Mouse (Mus musculus): Measurements from ENCODE around the gene Snx11. TPM values are rescaled to one million over a fixed set of nuclear protein-coding genes. Genes with fewer than 3 reads are reported as not detected.
"Not testable (repeated sequence)": the region's sequence is repeated elsewhere in the genome, so short reads cannot be mapped to it uniquely, and the experiment has no call there.

Snx11 gene
- polyA plus RNA-seq, 1 experiment from 2014 or later: 64.2 TPM

DNA sequence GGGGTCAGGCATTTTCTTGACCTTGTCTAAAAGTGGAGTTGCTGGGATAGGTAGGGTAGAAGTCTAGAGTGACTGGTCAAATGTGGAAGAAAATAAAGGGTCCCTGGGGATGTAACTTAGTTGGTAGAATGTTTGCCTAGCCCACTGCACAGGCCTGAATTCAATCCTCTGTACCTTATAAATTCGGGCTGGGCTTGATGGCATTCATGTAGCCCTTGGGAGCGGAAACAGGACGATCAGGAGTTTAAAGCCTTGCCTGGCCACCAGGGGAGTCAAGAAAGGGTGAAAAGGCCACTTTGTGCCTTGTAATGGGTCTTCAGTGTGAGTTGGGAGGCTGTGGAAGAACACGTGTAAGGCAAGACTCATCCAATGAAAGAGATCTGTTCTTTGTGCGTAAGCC lies 12.6 kb upstream of the Snx11 start:
- Histone ChIP-seq H3K4me3 (peak overlapping the region; percentile 93), H3K36me3 (no peaks in the 10 kb centered on the region), H3K27ac (replicated peaks) (no peak overlapping the region), H3K4me1 (replicated peaks) (peaks cover 43% of the 10 kb centered on the region), H3K9me3 (no peaks in the 10 kb centered on the region), H3K9ac (peak overlapping the region; percentile 68; the same call in 1 of the 2 replicates), H3K27me3 (no peaks in the 10 kb centered on the region), H3K4me2 (peak overlapping the region; percentile 81)
- 9% methylated on average over 5 of the region's 5 CpGs for WGBS
- ATAC-seq (ENCODE audit: low FRiP score, low read depth): no peak

DNA sequence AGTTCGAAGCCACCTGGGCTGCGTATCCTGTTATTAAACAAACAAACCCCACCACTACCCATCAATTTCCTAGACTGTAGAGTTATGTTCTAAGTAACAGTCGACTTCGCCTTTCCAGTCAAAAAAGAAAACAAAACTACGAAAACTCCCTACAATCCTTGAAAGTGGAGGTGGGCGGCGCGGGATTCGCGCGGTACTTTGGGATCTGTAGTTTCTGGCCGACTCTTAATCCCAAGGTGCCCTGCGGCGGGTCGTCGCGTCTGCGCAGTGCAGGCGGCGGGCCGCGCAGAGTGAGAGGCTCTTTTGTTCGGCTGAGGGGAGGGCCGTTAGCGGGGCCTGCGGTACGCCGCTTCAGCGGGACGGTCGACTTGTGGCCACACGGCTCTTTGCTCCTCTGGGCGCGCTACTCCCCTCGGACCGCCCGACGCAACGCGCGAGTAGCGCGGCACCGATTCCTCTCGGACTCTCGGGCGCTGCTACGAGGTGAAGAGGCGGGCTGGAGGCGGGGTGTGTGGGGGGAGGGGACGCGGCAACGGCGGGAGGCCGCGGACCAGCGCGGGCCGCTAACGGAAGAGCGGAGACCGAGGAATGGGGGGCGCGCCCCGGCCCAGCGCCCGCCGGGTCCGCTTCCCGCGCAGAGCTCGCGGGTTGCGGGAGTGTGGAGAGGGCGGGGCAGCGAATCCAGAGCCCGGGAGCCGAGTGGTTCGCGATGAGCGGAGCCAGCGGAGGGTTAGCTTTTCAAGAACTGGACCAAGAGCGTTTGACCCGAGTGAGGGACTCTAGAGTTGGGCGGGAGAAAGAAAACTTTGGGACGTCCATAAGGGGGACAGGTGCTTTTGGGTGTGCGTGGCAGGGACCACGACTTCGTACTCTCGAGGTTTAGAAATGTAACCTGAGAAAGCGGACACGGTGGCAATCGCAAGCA lies 11.8 kb upstream of the Snx11 start, which contains the start of gene Cbx1:
Gene Cbx1 (plus strand): TSS at position 257 of the 925 bp plus-strand sequence.
- peak within 1 kb of the TSS; percentile 81 for H3K4me2 ChIP-seq
- no peaks in the 10 kb centered on the region for H3K36me3 ChIP-seq
- 1% methylated on average over 92 of the region's 93 CpGs for WGBS
- peak within 1 kb of the TSS; percentile 93 for H3K4me3 ChIP-seq
- H3K27me3 ChIP-seq: no peaks in the 10 kb centered on the region
- peaks cover 43% of the 10 kb centered on the region for H3K4me1 ChIP-seq (replicated peaks)
- peak; percentile 98 for ATAC-seq (ENCODE audit: low FRiP score, low read depth)
- H3K9me3 ChIP-seq: no peaks in the 10 kb centered on the region
- peak within 1 kb of the TSS; percentile 93 for H3K27ac ChIP-seq (replicated peaks)
- H3K9ac ChIP-seq: peak within 1 kb of the TSS; percentile 68

DNA sequence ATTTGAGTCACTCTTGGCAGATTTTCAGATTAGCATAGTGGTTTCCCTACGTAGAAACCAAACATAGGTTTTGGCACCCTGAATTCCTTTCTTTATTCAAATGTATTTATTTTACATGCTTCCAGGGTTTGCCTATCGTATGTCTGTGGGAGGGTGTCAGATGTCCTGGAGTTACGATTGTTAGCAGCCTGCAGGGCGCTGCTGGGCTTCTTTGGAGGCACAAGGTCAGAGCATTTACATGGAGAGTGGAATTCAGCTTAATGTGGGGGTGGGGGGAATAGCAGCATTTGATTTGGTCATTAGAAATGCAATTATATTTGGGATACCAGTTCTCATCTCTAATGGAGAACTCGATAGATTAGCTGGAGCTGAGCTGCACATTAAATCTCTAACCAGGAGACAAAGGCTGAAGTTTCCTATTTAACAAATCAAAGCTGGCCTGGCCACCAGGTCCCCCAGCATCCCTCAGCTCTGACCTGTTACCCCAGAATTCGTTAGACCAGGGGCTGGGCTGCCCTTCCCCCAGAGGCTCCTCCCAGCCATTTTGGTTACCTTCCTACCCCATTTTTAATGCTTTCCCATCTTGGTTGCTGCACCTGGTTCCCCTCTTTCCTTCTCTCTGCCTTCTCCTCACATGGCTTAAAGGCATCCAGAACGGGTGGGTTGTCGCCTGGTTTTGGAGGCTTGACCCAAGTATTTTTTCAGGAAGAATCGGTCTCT lies 9.5 kb upstream of the Snx11 start:
- WGBS: 34% methylated on average over 9 of the region's 9 CpGs
- no peak overlapping the region for H3K27ac ChIP-seq (replicated peaks)
- no peaks in the 10 kb centered on the region for H3K9me3 ChIP-seq
- no peaks in the 10 kb centered on the region for H3K27me3 ChIP-seq
- no peaks in the 10 kb centered on the region for H3K36me3 ChIP-seq
- H3K4me2 ChIP-seq: no peak overlapping the region
- no peak overlapping the region for H3K9ac ChIP-seq
- peaks cover 22% of the 10 kb centered on the region for H3K4me1 ChIP-seq (replicated peaks)
- no peak for ATAC-seq (ENCODE audit: low FRiP score, low read depth)
- H3K4me3 ChIP-seq: no peak overlapping the region

DNA sequence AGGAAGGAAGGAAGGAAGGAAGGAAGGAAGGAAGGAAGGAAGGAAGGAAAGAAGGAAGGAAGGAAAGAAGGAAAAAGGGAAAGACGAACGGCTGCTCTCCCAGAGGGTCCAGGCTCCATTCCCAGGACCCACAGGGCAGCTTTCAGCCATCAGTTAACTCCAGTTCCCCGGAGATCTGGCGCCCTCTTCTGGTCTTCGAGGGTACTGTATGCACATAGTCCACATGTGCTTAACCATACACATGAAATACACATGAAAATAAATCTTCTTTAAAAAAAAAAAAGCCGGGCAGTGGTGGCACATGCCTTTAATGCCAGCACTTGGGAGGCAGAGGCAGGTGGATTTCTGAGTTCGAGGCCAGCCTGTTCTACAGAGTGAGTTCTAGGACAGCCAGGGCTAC lies 7.5 kb upstream of the Snx11 start:
- not testable (repeated sequence) for ATAC-seq (ENCODE audit: low FRiP score, low read depth); H3K4me1 ChIP-seq (replicated peaks); H3K27ac ChIP-seq (replicated peaks); H3K36me3 ChIP-seq; H3K4me3 ChIP-seq; H3K9ac ChIP-seq; H3K4me2 ChIP-seq; H3K27me3 ChIP-seq; H3K9me3 ChIP-seq
- whole genome bisulfite sequencing: 11% methylated on average over 7 of the region's 7 CpGs

DNA sequence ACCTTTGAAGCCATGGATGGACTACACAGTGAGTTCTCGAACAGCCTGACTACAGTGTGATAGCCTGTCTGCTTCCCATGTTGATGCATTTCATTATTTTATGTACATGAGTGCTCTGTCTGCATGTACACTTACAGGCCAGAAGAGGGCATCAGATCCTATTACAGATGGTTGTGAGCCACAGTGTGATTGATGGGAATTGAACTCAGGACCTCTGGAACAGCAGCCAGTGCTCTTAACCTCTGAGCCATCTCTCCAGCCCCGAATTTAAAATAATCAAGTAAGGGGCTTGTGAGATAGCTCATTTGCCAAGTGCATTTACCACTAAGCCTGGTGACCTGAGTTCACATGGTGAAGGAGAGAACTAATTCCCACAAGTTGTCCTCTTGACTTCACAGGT lies 4.1 kb upstream of the Snx11 start:
- WGBS: 73% methylated on average over 2 of the region's 2 CpGs
- H3K4me3 ChIP-seq: no peak overlapping the region

DNA sequence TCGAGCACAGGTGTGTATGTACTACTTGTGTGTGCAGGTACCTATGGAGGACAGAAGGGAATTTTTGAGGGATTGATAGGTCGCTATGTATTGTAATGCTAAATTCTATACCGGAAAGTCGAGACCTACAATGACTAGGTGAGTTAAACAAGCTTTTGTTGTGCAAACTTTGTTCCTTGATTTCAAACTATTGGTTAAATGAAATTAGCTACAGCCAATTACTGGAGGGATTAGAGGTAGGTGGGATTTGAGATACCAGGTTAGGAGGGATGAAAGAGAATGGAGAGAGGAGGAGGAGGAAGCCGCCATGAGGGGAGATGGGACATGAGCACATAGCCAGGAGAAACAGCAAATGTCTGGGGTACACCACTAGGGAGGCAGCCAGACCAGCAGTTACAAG lies 2.9 kb upstream of the Snx11 start:
- Histone ChIP-seq H3K4me2 (no peak overlapping the region), H3K36me3 (no peaks in the 10 kb centered on the region), H3K9me3 (no peaks in the 10 kb centered on the region), H3K27ac (replicated peaks) (no peak overlapping the region), H3K27me3 (no peaks in the 10 kb centered on the region), H3K4me1 (replicated peaks) (peaks cover 21% of the 10 kb centered on the region), H3K4me3 (no peak overlapping the region), H3K9ac (no peak overlapping the region)
- no peak for ATAC-seq (ENCODE audit: low FRiP score, low read depth)
- WGBS: 73% methylated on average over 5 of the region's 5 CpGs

More for the DNA sequence above, 4.1 kb upstream of the Snx11 start:
- no peak overlapping the region for H3K27ac ChIP-seq (replicated peaks)
- no peaks in the 10 kb centered on the region for H3K36me3 ChIP-seq
- H3K9ac ChIP-seq: no peak overlapping the region
- H3K4me1 ChIP-seq (replicated peaks): peaks cover 11% of the 10 kb centered on the region
- H3K4me2 ChIP-seq: no peak overlapping the region
- H3K27me3 ChIP-seq: no peaks in the 10 kb centered on the region
- no peaks in the 10 kb centered on the region for H3K9me3 ChIP-seq
- no peak for ATAC-seq (ENCODE audit: low FRiP score, low read depth)

DNA sequence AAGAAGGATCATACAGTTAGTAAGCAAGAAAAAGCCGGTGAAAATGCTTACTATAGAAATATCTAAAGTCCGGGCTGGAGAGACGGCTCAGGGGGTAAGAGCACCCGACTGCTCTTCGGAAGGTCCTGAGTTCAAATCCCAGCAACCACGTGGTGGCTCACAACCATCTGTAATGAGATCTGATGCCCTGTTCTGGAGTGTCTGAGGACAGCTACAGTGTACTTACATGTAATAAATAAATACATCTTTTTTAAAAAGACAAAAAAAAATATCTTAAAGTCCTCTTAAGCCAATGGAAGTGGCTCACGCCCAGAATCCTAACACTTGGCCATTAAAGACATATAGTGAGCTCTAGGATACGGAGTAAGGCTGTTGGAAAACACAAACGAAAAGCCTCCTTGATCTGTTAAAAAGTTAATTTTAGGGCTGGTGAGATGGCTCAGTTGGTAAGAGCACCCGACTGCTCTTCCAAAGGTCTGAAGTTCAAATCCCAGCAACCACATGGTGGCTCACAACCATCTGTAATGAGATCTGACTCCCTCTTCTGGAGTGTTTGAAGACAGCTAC lies 785 bp upstream of the Snx11 start:
- peak overlapping the region; percentile 77 for H3K4me2 ChIP-seq
- H3K4me1 ChIP-seq (replicated peaks): peaks cover 34% of the 10 kb centered on the region
- not testable (repeated sequence) for H3K9me3 ChIP-seq; H3K27me3 ChIP-seq; ATAC-seq (ENCODE audit: low FRiP score, low read depth); H3K36me3 ChIP-seq
- H3K27ac ChIP-seq (replicated peaks): peak overlapping the region; percentile 84
- H3K9ac ChIP-seq: peak overlapping the region; percentile 70
- WGBS: 73% methylated on average over 10 of the region's 10 CpGs
- H3K4me3 ChIP-seq: peak overlapping the region; percentile 73

DNA sequence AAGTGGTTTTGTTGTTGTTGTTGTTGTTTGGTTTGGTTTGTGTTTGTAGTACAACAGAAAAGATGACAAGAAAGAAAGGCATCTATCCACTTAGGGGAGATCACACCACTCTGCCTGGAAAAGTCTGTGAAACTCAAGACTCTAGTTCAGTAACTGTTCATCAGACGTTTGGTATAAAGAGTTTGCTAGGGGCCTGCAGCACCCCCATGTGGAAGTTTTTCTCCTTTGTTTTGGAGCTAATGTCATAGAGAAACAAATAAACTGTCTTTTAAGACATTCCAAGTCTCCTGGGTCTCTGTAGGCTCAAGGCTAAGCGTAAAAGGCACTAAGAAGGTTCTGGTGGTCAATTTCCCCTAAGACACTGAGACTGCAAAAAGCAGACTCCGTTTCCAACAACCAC lies 1.3 kb downstream of the Snx11 start:
- peak overlapping the region; percentile 70 for H3K9ac ChIP-seq

DNA sequence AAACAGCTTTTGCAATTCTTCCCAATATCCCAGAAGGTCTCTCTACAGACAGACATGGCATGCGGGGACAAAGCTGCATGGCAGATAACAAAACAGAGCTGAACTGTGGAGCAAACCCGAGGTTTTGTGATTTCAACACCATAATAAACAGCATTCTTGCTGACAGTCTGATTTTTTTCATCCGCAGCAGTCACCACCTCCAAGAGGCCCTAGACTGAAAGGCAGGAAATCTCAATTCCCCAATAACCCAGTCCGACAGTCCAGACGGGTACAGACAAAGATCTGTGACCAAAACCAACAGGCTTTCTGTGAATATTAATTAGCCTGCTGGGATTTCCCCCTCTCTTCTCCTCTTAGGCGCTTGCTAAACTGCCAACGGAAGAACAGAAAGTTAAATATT lies 1.7 kb downstream of the Snx11 start:
- H3K36me3 ChIP-seq: peaks cover 21% of the 10 kb centered on the region
- ATAC-seq (ENCODE audit: low FRiP score, low read depth): no peak
- peak overlapping the region; percentile 70; the same call in 1 of the 2 replicates for H3K9ac ChIP-seq
- H3K4me3 ChIP-seq: peak overlapping the region; percentile 73
- H3K27ac ChIP-seq (replicated peaks): peak overlapping the region; percentile 84
- peak overlapping the region; percentile 77 for H3K4me2 ChIP-seq
- H3K4me1 ChIP-seq (replicated peaks): peaks cover 34% of the 10 kb centered on the region
- no peaks in the 10 kb centered on the region for H3K27me3 ChIP-seq
- H3K9me3 ChIP-seq: no peaks in the 10 kb centered on the region
- WGBS: 61% methylated on average over 7 of the region's 7 CpGs

More for the DNA sequence above, 1.3 kb downstream of the Snx11 start:
- H3K4me3 ChIP-seq: peak overlapping the region; percentile 73
- peaks cover 34% of the 10 kb centered on the region for H3K4me1 ChIP-seq (replicated peaks)
- peak overlapping the region; percentile 84 for H3K27ac ChIP-seq (replicated peaks)
- H3K9me3 ChIP-seq: no peaks in the 10 kb centered on the region
- no peak for ATAC-seq (ENCODE audit: low FRiP score, low read depth)
- no peaks in the 10 kb centered on the region for H3K27me3 ChIP-seq
- H3K4me2 ChIP-seq: peak overlapping the region; percentile 77
- 38% methylated on average over 3 of the region's 3 CpGs for WGBS
- peaks cover 17% of the 10 kb centered on the region for H3K36me3 ChIP-seq

DNA sequence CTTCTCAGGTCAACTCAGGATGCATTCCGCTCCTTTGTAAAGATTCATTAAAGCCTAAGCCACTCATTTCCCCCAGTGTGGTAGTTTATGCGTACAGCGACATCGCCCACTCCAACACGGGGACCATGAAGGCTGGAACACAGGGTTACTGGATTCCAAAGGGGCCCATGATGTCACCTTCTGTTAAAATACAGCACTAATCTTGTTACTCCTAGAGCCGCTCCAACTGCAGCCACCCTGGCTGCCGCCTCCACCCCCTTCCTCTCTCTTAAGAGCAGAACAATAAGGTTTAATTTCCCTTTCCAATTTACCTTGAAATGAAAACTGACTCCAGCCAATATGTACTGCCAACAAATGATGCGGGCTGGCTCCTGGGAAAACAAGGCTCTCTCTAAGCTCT lies 2.3 kb downstream of the Snx11 start:
- Histone ChIP-seq H3K4me2 (peak overlapping the region; percentile 77), H3K4me1 (replicated peaks) (peaks cover 34% of the 10 kb centered on the region), H3K27me3 (no peaks in the 10 kb centered on the region), H3K9ac (0 out of 2 replicates have a peak overlapping the region, but pooled peaks have one; percentile 70), H3K9me3 (no peaks in the 10 kb centered on the region), H3K4me3 (peak overlapping the region; percentile 73), H3K36me3 (peaks cover 27% of the 10 kb centered on the region), H3K27ac (replicated peaks) (peak overlapping the region; percentile 84)
- 70% methylated on average over 8 of the region's 8 CpGs for WGBS
- 0 out of 2 replicates have a peak, but pooled peaks have one; percentile 4 for ATAC-seq (ENCODE audit: low FRiP score, low read depth)

DNA sequence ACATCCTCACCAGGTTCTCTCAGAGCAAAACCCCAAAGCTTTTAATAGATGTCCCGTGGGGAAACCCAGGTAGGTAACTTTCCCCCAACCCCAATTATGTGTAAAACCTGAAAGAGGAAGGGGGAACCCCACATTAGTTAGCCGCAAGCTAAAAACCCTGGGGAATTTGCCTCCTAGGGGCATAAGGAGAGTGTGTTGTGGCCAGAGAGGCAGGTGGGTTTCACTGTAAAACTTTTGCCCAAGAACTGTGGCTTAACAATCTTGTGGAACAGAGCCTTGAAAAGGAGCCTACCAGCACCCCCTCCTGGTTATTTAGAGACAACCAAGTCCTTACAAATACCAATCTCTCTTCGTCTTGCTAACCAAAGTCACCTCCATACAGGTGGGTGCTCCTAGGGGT lies 2.8 kb downstream of the Snx11 start:
- peak overlapping the region; percentile 73 for H3K4me3 ChIP-seq
- H3K4me2 ChIP-seq: peak overlapping the region; percentile 77
- H3K9me3 ChIP-seq: no peaks in the 10 kb centered on the region
- no peak overlapping the region for H3K9ac ChIP-seq
- H3K27ac ChIP-seq (replicated peaks): peak overlapping the region; percentile 84
- peaks cover 30% of the 10 kb centered on the region for H3K36me3 ChIP-seq
- WGBS: 76% methylated on average over 3 of the region's 3 CpGs
- peaks cover 34% of the 10 kb centered on the region for H3K4me1 ChIP-seq (replicated peaks)
- ATAC-seq (ENCODE audit: low FRiP score, low read depth): no peak
- H3K27me3 ChIP-seq: no peaks in the 10 kb centered on the region

DNA sequence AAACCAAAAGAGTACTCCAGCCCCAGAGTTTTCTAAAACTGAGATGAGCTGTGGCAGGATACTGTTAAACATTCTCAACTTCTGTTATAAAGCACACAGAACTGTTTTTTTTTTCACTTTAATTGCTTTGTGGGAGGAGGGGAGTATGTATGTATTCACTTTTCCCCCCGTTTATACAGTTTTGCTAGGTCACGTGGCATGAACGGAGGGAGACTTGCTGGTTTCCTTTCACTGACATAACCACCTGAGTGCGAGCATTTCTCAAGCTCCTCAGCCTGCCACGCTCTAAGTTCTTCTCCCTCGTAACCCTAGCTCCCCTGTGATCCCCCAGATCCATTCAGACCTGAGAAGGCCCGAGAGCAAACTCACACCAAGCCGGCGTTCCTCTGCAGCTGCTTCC lies 4.9 kb downstream of the Snx11 start:
- 92% methylated on average over 9 of the region's 9 CpGs for WGBS
- no peaks in the 10 kb centered on the region for H3K9me3 ChIP-seq
- H3K4me1 ChIP-seq (replicated peaks): peaks cover 46% of the 10 kb centered on the region
- H3K27ac ChIP-seq (replicated peaks): no peak overlapping the region
- no peak for ATAC-seq (ENCODE audit: low FRiP score, low read depth)
- no peaks in the 10 kb centered on the region for H3K27me3 ChIP-seq
- H3K36me3 ChIP-seq: peaks cover 44% of the 10 kb centered on the region
- H3K4me3 ChIP-seq: no peak overlapping the region
- H3K4me2 ChIP-seq: no peak overlapping the region
- no peak overlapping the region for H3K9ac ChIP-seq
